Mouse (Mus musculus): ENCODE results near the gene Rec114. TPM values are rescaled to one million over a fixed set of nuclear protein-coding genes. Genes with fewer than 3 reads are reported as not detected.

Gene Rec114
- polyA plus RNA-seq, 1 experiment from 2014 or later, result 10.8 TPM

GRCm38 (mm10) chr9:58683372-58683771 is 60.4 kb downstream of the Rec114 start:
- H3K9ac ChIP-seq, result no peak overlapping the region
- H3K27ac ChIP-seq (ENCODE audit: poor library complexity, severe bottlenecking), result no peak overlapping the region
- H3K9me3 ChIP-seq (replicated peaks), result no peaks in the 10 kb centered on the region
- no peaks in the 10 kb centered on the region for H3K27me3 ChIP-seq (replicated peaks)
- no peak overlapping the region for H3K4me3 ChIP-seq
- H3K4me1 ChIP-seq (replicated peaks), result no peaks in the 10 kb centered on the region
- H3K36me3 ChIP-seq, result no peaks in the 10 kb centered on the region
- 68% methylated on average over 6 of the region's 6 CpGs for WGBS
- H3K4me2 ChIP-seq, result no peak overlapping the region
- ATAC-seq (ENCODE audit: insufficient number of reproducible peaks, low FRiP score), result no peak

- no peak overlapping the region for H3K4me3 ChIP-seq
- no peaks in the 10 kb centered on the region for H3K27me3 ChIP-seq (replicated peaks)
- no peaks in the 10 kb centered on the region for H3K9me3 ChIP-seq (replicated peaks)
- H3K4me2 ChIP-seq, result no peak overlapping the region
- no peak for ATAC-seq (ENCODE audit: insufficient number of reproducible peaks, low FRiP score)
- no peaks in the 10 kb centered on the region for H3K36me3 ChIP-seq
- no peak overlapping the region for H3K27ac ChIP-seq (ENCODE audit: poor library complexity, severe bottlenecking)
- WGBS, result 64% methylated on average over 6 of the region's 6 CpGs
- no peaks in the 10 kb centered on the region for H3K4me1 ChIP-seq (replicated peaks)
- no peak overlapping the region for H3K9ac ChIP-seq
Observed at GRCm38 (mm10) chr9:58682106-58682505, 61.7 kb downstream of the Rec114 start.

DNA sequence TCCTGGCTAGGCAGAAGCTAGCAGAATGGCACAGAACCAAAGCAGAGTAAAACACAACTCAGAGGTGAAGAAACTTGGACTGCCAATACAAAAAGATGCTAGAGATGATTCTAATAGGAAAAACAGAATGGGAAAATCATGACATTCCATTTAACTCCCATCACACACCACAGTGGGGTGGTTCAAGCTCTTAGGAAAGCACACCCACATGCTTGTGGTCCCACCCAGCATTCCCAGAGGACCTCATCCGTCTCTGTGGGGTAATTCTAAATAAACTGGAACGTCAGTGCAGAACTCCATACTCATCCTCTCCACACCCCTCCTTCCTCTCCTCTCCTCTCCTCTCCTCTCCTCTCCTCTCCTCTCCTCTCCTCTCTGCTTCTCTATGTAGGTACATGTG is 62.4 kb downstream of the Rec114 start:
- Histone ChIP-seq H3K4me3 (no peak overlapping the region), H3K27ac (ENCODE audit: poor library complexity, severe bottlenecking) (no peak overlapping the region), H3K4me1 (replicated peaks) (no peaks in the 10 kb centered on the region), H3K4me2 (no peak overlapping the region), H3K9ac (no peak overlapping the region), H3K9me3 (replicated peaks) (no peaks in the 10 kb centered on the region), H3K27me3 (replicated peaks) (no peaks in the 10 kb centered on the region), H3K36me3 (no peaks in the 10 kb centered on the region)
- no peak for ATAC-seq (ENCODE audit: insufficient number of reproducible peaks, low FRiP score)
- WGBS, result 66% methylated on average over 2 of the region's 2 CpGs

- 39% methylated on average over 6 of the region's 6 CpGs for WGBS
- no peaks in the 10 kb centered on the region for H3K9me3 ChIP-seq (replicated peaks)
- H3K9ac ChIP-seq, result no peak overlapping the region
- H3K4me2 ChIP-seq, result no peak overlapping the region
- H3K4me3 ChIP-seq, result no peak overlapping the region
- H3K36me3 ChIP-seq, result no peaks in the 10 kb centered on the region
- ATAC-seq (ENCODE audit: insufficient number of reproducible peaks, low FRiP score), result no peak
- peaks cover 26% of the 10 kb centered on the region for H3K4me1 ChIP-seq (replicated peaks)
- no peaks in the 10 kb centered on the region for H3K27me3 ChIP-seq (replicated peaks)
- H3K27ac ChIP-seq (ENCODE audit: poor library complexity, severe bottlenecking), result no peak overlapping the region
Observed at GRCm38 (mm10) chr9:58675371-58675770, 68.4 kb downstream of the Rec114 start.

DNA sequence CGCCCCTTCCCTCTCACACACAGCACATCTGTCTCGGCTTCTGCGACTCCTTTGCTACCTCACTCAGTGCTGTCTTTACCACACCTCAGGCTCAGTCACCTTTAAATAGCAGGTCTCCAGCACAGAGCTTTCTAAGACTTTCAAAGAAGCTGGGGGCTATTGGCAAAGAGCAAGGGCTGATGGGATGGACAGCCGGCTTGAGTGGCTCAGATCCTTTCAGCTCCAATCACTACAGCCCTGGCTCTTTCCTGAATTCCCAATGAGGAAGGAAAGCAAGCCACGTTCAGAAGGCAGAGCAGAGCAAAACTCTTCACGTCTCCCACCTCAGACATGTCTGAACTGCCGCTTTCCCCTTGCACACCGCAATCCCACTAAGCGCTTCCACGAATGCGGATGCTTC is 69.0 kb downstream of the Rec114 start:
- Histone ChIP-seq H3K27ac (ENCODE audit: poor library complexity, severe bottlenecking) (no peak overlapping the region), H3K9me3 (replicated peaks) (no peaks in the 10 kb centered on the region), H3K36me3 (no peaks in the 10 kb centered on the region), H3K4me2 (no peak overlapping the region), H3K4me1 (replicated peaks) (peaks cover 26% of the 10 kb centered on the region), H3K27me3 (replicated peaks) (no peaks in the 10 kb centered on the region), H3K4me3 (no peak overlapping the region), H3K9ac (no peak overlapping the region)
- ATAC-seq (ENCODE audit: insufficient number of reproducible peaks, low FRiP score), result no peak
- 73% methylated on average over 11 of the region's 11 CpGs for WGBS

GRCm38 (mm10) chr9:58672474-58672873 is 71.3 kb downstream of the Rec114 start:
- Histone ChIP-seq H3K4me2 (0 out of 2 replicates have a peak overlapping the region, but pooled peaks have one; percentile 8), H3K4me1 (replicated peaks) (peaks cover 39% of the 10 kb centered on the region), H3K27ac (ENCODE audit: poor library complexity, severe bottlenecking) (no peak overlapping the region), H3K9ac (no peak overlapping the region), H3K9me3 (replicated peaks) (no peaks in the 10 kb centered on the region), H3K27me3 (replicated peaks) (no peaks in the 10 kb centered on the region), H3K4me3 (no peak overlapping the region), H3K36me3 (no peaks in the 10 kb centered on the region)
- WGBS, result 17% methylated on average over 4 of the region's 4 CpGs
- no peak for ATAC-seq (ENCODE audit: insufficient number of reproducible peaks, low FRiP score)

DNA sequence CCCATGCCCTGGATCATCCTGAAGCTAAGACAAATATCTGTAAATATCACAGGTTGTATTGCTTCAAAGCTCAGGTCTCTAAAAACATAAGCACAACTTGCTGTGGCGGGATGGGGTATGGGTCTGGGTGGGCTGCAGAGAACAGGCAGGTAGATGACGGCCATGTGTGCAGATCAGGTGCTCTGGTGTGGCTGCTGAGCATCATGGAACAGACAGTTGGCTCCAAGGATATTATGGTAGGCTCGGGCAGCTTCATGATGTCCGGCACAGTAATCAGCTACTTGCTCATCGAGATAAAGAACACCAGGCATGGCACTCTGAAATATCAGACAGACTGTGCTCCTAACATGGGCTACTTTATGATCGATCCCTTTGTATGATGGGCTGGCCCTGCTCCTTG is 73.9 kb downstream of the Rec114 start:
- Histone ChIP-seq H3K9me3 (replicated peaks) (no peaks in the 10 kb centered on the region), H3K27me3 (replicated peaks) (no peaks in the 10 kb centered on the region), H3K4me1 (replicated peaks) (peaks cover 30% of the 10 kb centered on the region), H3K4me3 (no peak overlapping the region), H3K4me2 (no peak overlapping the region), H3K27ac (ENCODE audit: poor library complexity, severe bottlenecking) (no peak overlapping the region), H3K9ac (no peak overlapping the region), H3K36me3 (peaks cover 15% of the 10 kb centered on the region)
- WGBS, result 80% methylated on average over 6 of the region's 6 CpGs
- ATAC-seq (ENCODE audit: insufficient number of reproducible peaks, low FRiP score), result no peak

DNA sequence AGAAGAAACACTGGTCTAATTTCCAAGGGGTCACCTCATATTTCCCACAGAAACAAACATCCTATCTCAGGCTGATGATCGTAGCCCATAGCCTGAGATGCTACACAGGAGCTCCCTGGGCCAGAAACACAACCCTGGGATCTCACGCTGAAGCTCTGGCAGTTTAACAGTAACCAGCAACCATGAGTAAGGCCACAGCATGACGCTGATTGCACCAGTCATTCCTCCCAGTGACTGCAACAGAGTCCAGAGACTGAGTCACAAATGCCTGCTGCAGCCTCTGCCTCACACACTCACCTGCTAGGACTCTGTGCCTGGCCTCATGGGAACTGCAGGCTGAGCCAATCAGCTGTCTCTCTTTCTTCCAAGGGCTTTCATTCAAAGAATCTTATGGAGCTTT is 74.7 kb downstream of the Rec114 start:
- Histone ChIP-seq H3K4me1 (replicated peaks) (peaks cover 27% of the 10 kb centered on the region), H3K9me3 (replicated peaks) (no peaks in the 10 kb centered on the region), H3K4me2 (no peak overlapping the region), H3K4me3 (no peak overlapping the region), H3K27me3 (replicated peaks) (no peaks in the 10 kb centered on the region), H3K36me3 (peaks cover 22% of the 10 kb centered on the region), H3K9ac (no peak overlapping the region), H3K27ac (ENCODE audit: poor library complexity, severe bottlenecking) (peak overlapping the region; percentile 52; the same call in 1 of the 2 replicates)
- ATAC-seq (ENCODE audit: insufficient number of reproducible peaks, low FRiP score), result no peak
- WGBS, result 54% methylated on average over 3 of the region's 3 CpGs

DNA sequence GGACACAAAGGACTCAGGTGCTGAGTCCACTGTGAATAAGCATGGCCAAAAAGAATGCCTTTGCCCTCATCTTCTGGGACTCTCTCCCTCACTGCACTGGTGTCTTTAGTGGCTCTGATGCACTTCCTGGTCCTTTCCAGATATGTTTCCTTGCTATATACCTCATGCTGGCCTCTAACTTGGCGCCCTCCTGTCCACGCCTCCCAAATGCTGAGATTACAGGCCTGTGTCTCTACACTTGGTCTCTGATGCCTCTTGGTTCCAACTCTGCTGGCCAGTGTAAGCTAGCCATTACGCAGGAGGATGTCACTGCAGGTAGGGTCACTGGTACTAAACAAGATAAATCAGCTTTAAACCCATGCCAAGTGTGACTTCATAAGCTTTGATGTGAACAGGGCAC is 75.6 kb downstream of the Rec114 start:
- WGBS, result 64% methylated on average over 3 of the region's 3 CpGs
- no peak for ATAC-seq (ENCODE audit: insufficient number of reproducible peaks, low FRiP score)
- Histone ChIP-seq H3K4me1 (replicated peaks) (peaks cover 27% of the 10 kb centered on the region), H3K4me3 (no peak overlapping the region), H3K27ac (ENCODE audit: poor library complexity, severe bottlenecking) (peak overlapping the region; percentile 49; the same call in 1 of the 2 replicates), H3K27me3 (replicated peaks) (no peaks in the 10 kb centered on the region), H3K4me2 (no peak overlapping the region), H3K9ac (no peak overlapping the region), H3K9me3 (replicated peaks) (no peaks in the 10 kb centered on the region), H3K36me3 (peaks cover 24% of the 10 kb centered on the region)

DNA sequence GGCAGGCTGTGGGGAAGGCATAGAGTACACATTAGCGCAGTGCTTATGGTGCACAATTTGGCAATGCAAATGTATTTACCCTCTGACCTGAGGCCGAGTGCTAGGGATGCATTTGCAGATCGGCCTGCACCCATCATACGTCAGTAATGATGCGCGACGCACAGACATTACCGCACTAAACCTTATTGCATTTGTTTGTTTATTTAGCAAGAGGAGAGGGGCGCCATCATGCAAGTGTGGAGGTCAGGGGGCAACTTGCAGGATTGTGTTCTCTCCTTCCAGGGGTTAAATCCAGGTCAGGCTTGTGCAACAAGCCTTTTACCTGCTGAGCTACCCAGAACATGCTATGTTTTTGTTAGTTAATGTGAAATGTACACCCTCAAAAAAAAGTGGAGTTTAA is 76.5 kb downstream of the Rec114 start:
- peaks cover 33% of the 10 kb centered on the region for H3K36me3 ChIP-seq
- H3K9me3 ChIP-seq (replicated peaks), result no peaks in the 10 kb centered on the region
- no peak for ATAC-seq (ENCODE audit: insufficient number of reproducible peaks, low FRiP score)
- whole genome bisulfite sequencing, result 78% methylated on average over 9 of the region's 9 CpGs
- H3K9ac ChIP-seq, result no peak overlapping the region
- peaks cover 22% of the 10 kb centered on the region for H3K4me1 ChIP-seq (replicated peaks)
- no peak overlapping the region for H3K4me3 ChIP-seq
- no peak overlapping the region for H3K4me2 ChIP-seq
- H3K27ac ChIP-seq (ENCODE audit: poor library complexity, severe bottlenecking), result no peak overlapping the region
- H3K27me3 ChIP-seq (replicated peaks), result no peaks in the 10 kb centered on the region

GRCm38 (mm10) chr9:58666191-58666590 is 77.6 kb downstream of the Rec114 start:
- Histone ChIP-seq H3K9me3 (replicated peaks) (0 out of 2 replicates have a peak, but pooled peaks cover 2% of the 10 kb centered on the region), H3K4me3 (no peak overlapping the region), H3K9ac (no peak overlapping the region), H3K36me3 (peaks cover 39% of the 10 kb centered on the region), H3K27ac (ENCODE audit: poor library complexity, severe bottlenecking) (no peak overlapping the region), H3K27me3 (replicated peaks) (no peaks in the 10 kb centered on the region), H3K4me1 (replicated peaks) (peaks cover 20% of the 10 kb centered on the region), H3K4me2 (no peak overlapping the region)
- 53% methylated on average over 9 of the region's 9 CpGs for WGBS
- no peak for ATAC-seq (ENCODE audit: insufficient number of reproducible peaks, low FRiP score)

DNA sequence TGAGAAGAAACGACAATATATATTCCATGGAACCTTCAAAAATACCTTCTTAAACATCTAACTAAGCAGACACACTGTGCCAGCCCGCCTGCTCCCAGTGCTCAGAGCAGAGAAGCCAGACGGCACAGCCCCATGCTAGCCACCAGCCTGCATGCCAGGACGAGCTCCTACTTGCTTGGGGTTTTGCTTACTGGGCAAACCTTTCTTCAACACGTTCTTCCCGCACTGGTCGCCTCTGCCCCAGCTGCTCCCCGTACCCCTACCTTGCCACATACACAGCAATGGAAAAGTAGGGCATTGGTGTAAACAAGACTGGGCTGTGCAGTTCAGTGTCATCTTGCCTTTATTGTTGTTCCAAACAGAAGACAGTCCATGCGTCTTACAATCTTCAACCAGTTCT is 78.3 kb downstream of the Rec114 start:
- Histone ChIP-seq H3K9ac (no peak overlapping the region), H3K27me3 (replicated peaks) (no peaks in the 10 kb centered on the region), H3K27ac (ENCODE audit: poor library complexity, severe bottlenecking) (no peak overlapping the region), H3K4me3 (no peak overlapping the region), H3K9me3 (replicated peaks) (0 out of 2 replicates have a peak, but pooled peaks cover 2% of the 10 kb centered on the region), H3K4me1 (replicated peaks) (peaks cover 20% of the 10 kb centered on the region), H3K36me3 (peaks cover 43% of the 10 kb centered on the region), H3K4me2 (no peak overlapping the region)
- WGBS, result 81% methylated on average over 9 of the region's 9 CpGs
- no peak for ATAC-seq (ENCODE audit: insufficient number of reproducible peaks, low FRiP score)

Data from heart, embryonic 12.5 days (tissue).